Mouse (Mus musculus): ENCODE results near the gene Nxf1. TPM values are rescaled to one million over a fixed set of nuclear protein-coding genes. Genes with fewer than 3 reads are reported as not detected.

Gene Nxf1
- total and polyA plus RNA-seq, 3 experiments = 122 to 296 (median 231) TPM

DNA sequence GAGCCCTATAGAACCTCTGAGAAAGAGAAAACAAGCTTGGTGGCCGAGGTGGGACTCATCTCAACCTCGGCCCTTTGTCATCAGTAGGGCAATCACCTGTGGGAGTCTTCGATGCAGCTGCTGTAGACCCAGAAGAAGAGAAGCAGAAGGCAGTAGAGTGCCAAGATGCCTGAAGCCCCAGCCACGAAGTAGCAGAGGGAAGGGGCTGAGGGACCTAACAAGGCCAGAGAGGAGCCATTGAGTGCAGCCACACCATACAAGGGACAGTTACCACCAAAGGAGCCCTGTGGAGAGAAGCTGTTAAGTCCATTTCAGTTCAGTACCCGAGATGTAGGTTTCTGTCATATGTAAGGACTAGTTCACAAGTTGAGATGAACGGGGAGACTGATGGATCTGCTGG lies 16.5 kb downstream of the Nxf1 start:
- peak in 1 of 2 experiments; percentile 33; a peak in 2 of 4 replicates for TF ChIP-seq POLR2A (IDR thresholded peaks at IDR 0.05; ENCODE audit: control insufficient read depth in 1 of 2, insufficient read depth in 1 of 2, low read depth in 1 of 2, low read length in 2 of 2, poor library complexity in 1 of 2)
- no peak for TF ChIP-seq TAL1 (IDR thresholded peaks at IDR 0.05; ENCODE audit: low read length)
- TF ChIP-seq POLR2AphosphoS2 (IDR thresholded peaks at IDR 0.05; ENCODE audit: low read length) = peak; percentile 14; the same call in 1 of the 2 replicates
- no peak for TF ChIP-seq POLR2AphosphoS5 (IDR thresholded peaks at IDR 0.05; ENCODE audit: borderline replicate concordance, low read depth, low read length)
- Histone ChIP-seq H3K27me3 (ENCODE audit: control insufficient read depth in 1 of 2, insufficient read depth in 2 of 2, low read length in 2 of 2) (no peaks in the 10 kb centered on the region), H3K4me3 (ENCODE audit: control insufficient read depth in 1 of 2, insufficient read depth in 1 of 2, low read depth in 2 of 2, low read length in 2 of 2) (peak overlapping the region; percentile 73 to 84), H3K27ac (ENCODE audit: control insufficient read depth, low read depth, low read length) (peak overlapping the region; percentile 95), H3K9me3 (replicated peaks; ENCODE audit: insufficient read depth, low read length) (no peaks in the 10 kb centered on the region), H3K9ac (ENCODE audit: control insufficient read depth, low read depth, low read length, poor library complexity, severe bottlenecking) (peak overlapping the region; percentile 99), H3K79me2 (ENCODE audit: control insufficient read depth, insufficient read depth, low read length, poor library complexity) (peaks cover 21% of the 10 kb centered on the region), H3K4me1 (ENCODE audit: control insufficient read depth in 1 of 2, insufficient read depth in 2 of 2, low read length in 2 of 2) (peaks cover 0 to 14% of the 10 kb centered on the region in 2 experiments; a peak in 2 of 4 replicates), H3K36me3 (ENCODE audit: control insufficient read depth in 1 of 2, insufficient read depth in 2 of 2, low read length in 2 of 2) (peaks cover 14 to 19% of the 10 kb centered on the region in 2 experiments)
- peak; percentile 55 for DNase-seq (ENCODE audit: low read depth, low spot score)

DNA sequence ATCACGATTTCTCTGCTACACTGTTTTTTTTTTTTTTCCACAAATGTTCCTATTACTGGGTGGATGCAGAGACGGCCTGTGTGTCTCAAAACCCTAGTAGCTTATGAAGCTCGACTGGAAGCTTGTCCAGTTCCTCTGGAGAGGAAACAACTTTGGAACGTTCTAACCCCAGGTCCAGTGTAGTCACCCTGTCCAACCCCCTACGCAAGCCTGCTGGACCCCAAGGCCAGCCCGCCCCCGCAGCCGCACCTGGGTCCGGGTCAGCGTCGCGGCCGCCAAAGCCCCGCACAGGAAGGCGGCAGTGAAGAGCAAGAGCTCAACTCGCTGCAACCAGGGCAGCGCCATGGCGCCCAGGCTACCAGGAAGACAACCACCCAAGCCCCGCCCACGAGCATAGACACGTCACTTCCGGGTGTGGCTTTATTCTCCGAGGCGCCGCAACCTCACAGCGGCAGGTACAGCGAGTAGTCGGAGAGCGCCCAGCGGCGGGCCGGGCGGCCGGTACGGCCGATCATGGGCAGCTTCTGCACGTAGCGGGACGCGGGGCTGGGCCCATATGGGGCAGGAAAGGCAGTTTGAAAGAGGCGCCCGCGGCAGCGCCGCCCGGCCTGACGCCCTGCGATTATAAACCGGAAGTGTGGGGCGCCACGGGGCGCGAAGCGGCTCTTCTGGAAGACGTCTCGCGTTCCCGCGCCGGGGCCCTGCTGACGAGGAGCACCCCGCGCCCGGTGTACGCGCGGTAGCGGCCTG lies 17.4 kb downstream of the Nxf1 start, which contains the start of gene Tmem179b:
TSS of gene Tmem179b (minus strand) at position 382 of the 750 bp plus-strand sequence.
- H3K4me3 ChIP-seq (ENCODE audit: control insufficient read depth in 1 of 2, insufficient read depth in 1 of 2, low read depth in 2 of 2, low read length in 2 of 2) = peak within 1 kb of the TSS; percentile 73 to 84
- TF ChIP-seq MYC (IDR thresholded peaks at IDR 0.05; ENCODE audit: low read depth, low read length) (peak; percentile 80), ZNF384 (IDR thresholded peaks at IDR 0.05; ENCODE audit: low read depth, low read length) (no peak), ELF1 (IDR thresholded peaks at IDR 0.05; ENCODE audit: low read depth, low read length) (peak; percentile 94), NELFE (IDR thresholded peaks at IDR 0.05; ENCODE audit: low read depth, low read length) (peak; percentile 98), UBTF (IDR thresholded peaks at IDR 0.05; ENCODE audit: borderline replicate concordance, insufficient read depth, low read depth, low read length) (no peak), MAFK (IDR thresholded peaks at IDR 0.05; ENCODE audit: borderline replicate concordance, low read depth, low read length) (no peak), TAL1 (IDR thresholded peaks at IDR 0.05; ENCODE audit: low read length) (peak; percentile 21; the same call in 1 of the 2 replicates), SIN3A (IDR thresholded peaks at IDR 0.05; ENCODE audit: low read length) (peak; percentile 88), GABPA (IDR thresholded peaks at IDR 0.05; ENCODE audit: low read depth, low read length) (no peak), TCF12 (IDR thresholded peaks at IDR 0.05; ENCODE audit: low read depth, low read length) (peak; percentile 55; the same call in 1 of the 2 replicates), TBP (IDR thresholded peaks at IDR 0.05; ENCODE audit: low read depth, low read length) (peak; percentile 85; the same call in 1 of the 2 replicates), CTCF (IDR thresholded peaks at IDR 0.05 in 2 of 3, conservative IDR thresholded peaks at IDR 0.05 in 1 of 3; ENCODE audit: control insufficient read depth in 1 of 3, insufficient read depth in 1 of 3, low read depth in 2 of 3, low read length in 3 of 3, poor library complexity in 1 of 3, severe bottlenecking in 1 of 3) (peak in 1 of 3 experiments; percentile 17; a peak in 1 of 6 replicates), GATA1 (IDR thresholded peaks at IDR 0.05; ENCODE audit: low read depth, low read length) (no peak), MAX (IDR thresholded peaks at IDR 0.05; ENCODE audit: low read length) (peak; percentile 88), HCFC1 (IDR thresholded peaks at IDR 0.05; ENCODE audit: low read depth, low read length) (peak; percentile 84), E2F4 (IDR thresholded peaks at IDR 0.05; ENCODE audit: borderline replicate concordance, low read depth, low read length) (peak; percentile 89; the same call in 1 of the 2 replicates), MYB (IDR thresholded peaks at IDR 0.05; ENCODE audit: low read depth, low read length) (no peak), KAT2A (conservative IDR thresholded peaks at IDR 0.05; ENCODE audit: low read depth, low read length) (peak; percentile 51; the same call in 1 of the 2 replicates), NRF1 (IDR thresholded peaks at IDR 0.05; ENCODE audit: insufficient read depth, low read depth, low read length, poor library complexity, severe bottlenecking) (0 out of 2 replicates have a peak, but pooled peaks have one; percentile 3), POLR2A (IDR thresholded peaks at IDR 0.05; ENCODE audit: control insufficient read depth in 1 of 2, insufficient read depth in 1 of 2, low read depth in 1 of 2, low read length in 2 of 2, poor library complexity in 1 of 2) (peak; percentile 93 to 98), POLR2AphosphoS2 (IDR thresholded peaks at IDR 0.05; ENCODE audit: low read length) (peak; percentile 99), ZMIZ1 (IDR thresholded peaks at IDR 0.05; ENCODE audit: low read depth, low read length) (peak; percentile 95), ETS1 (IDR thresholded peaks at IDR 0.05; ENCODE audit: low read depth, low read length) (peak; percentile 43; the same call in 1 of the 2 replicates), POLR2AphosphoS5 (IDR thresholded peaks at IDR 0.05; ENCODE audit: borderline replicate concordance, low read depth, low read length) (no peak), EP300 (IDR thresholded peaks at IDR 0.05; ENCODE audit: low read depth in 1 of 2, low read length in 2 of 2) (peak in 1 of 2 experiments; percentile 25; a peak in 1 of 4 replicates), MXI1 (IDR thresholded peaks at IDR 0.05; ENCODE audit: low read depth, low read length) (peak; percentile 83), JUND (IDR thresholded peaks at IDR 0.05; ENCODE audit: low read depth, low read length) (no peak)
- H3K79me2 ChIP-seq (ENCODE audit: control insufficient read depth, insufficient read depth, low read length, poor library complexity) = peaks cover 21% of the 10 kb centered on the region
- H3K9ac ChIP-seq (ENCODE audit: control insufficient read depth, low read depth, low read length, poor library complexity, severe bottlenecking) = peak within 1 kb of the TSS; percentile 99
- peak; percentile 96 for DNase-seq (ENCODE audit: low read depth, low spot score)
- H3K9me3 ChIP-seq (replicated peaks; ENCODE audit: insufficient read depth, low read length) = no peaks in the 10 kb centered on the region
- no peaks in the 10 kb centered on the region for H3K27me3 ChIP-seq (ENCODE audit: control insufficient read depth in 1 of 2, insufficient read depth in 2 of 2, low read length in 2 of 2)
- peak within 1 kb of the TSS; percentile 95 for H3K27ac ChIP-seq (ENCODE audit: control insufficient read depth, low read depth, low read length)
- peaks cover 0 to 14% of the 10 kb centered on the region in 2 experiments; a peak in 2 of 4 replicates for H3K4me1 ChIP-seq (ENCODE audit: control insufficient read depth in 1 of 2, insufficient read depth in 2 of 2, low read length in 2 of 2)
- peaks cover 10 to 19% of the 10 kb centered on the region in 2 experiments for H3K36me3 ChIP-seq (ENCODE audit: control insufficient read depth in 1 of 2, insufficient read depth in 2 of 2, low read length in 2 of 2)

Measured in MEL (cell line).